Mouse (Mus musculus): ENCODE results near the gene 9130008F23Rik.

9130008F23Rik gene

GRCm38 (mm10) chr17:40879924-40880691, at the start of gene 9130008F23Rik:
Gene 9130008F23Rik (minus strand): TSS chr17:40880559.
- peak; percentile 72 to 79 for DNase-seq (ENCODE audit: low spot score in 2 of 2)

GRCm38 (mm10) chr17:40915499-40915898, 35.1 kb upstream of the 9130008F23Rik start:
- no peak for DNase-seq (ENCODE audit: low spot score in 2 of 2)

- no peak for DNase-seq (ENCODE audit: low spot score in 2 of 2)
Measured at GRCm38 (mm10) chr17:40914250-40914649, 33.9 kb upstream of the 9130008F23Rik start, which contains the start of gene Glyatl3. Gene Glyatl3 (minus strand): TSS chr17:40914350.

- no peak for DNase-seq (ENCODE audit: low spot score in 2 of 2)
Measured at GRCm38 (mm10) chr17:40904721-40905154, 24.4 kb upstream of the 9130008F23Rik start.

- DNase-seq (ENCODE audit: low spot score in 2 of 2) = no peak
Measured at GRCm38 (mm10) chr17:40904056-40904597, 23.8 kb upstream of the 9130008F23Rik start.

GRCm38 (mm10) chr17:40903345-40903744, 23.0 kb upstream of the 9130008F23Rik start:
- no peak for DNase-seq (ENCODE audit: low spot score in 2 of 2)

GRCm38 (mm10) chr17:40899783-40900363, 19.5 kb upstream of the 9130008F23Rik start:
- DNase-seq (ENCODE audit: low spot score in 2 of 2) = no peak

GRCm38 (mm10) chr17:40896863-40897262, 16.5 kb upstream of the 9130008F23Rik start:
- DNase-seq (ENCODE audit: low spot score in 2 of 2) = no peak

GRCm38 (mm10) chr17:40887849-40888536, 7.6 kb upstream of the 9130008F23Rik start:
- no peak for DNase-seq (ENCODE audit: low spot score in 2 of 2)

GRCm38 (mm10) chr17:40885155-40885554, 4.8 kb upstream of the 9130008F23Rik start:
- DNase-seq (ENCODE audit: low spot score in 2 of 2) = peak in 1 of 2 experiments; percentile 48

- DNase-seq (ENCODE audit: low spot score in 2 of 2) = no peak
Measured at GRCm38 (mm10) chr17:40882172-40882571, 1.8 kb upstream of the 9130008F23Rik start.

GRCm38 (mm10) chr17:40879528-40879923, 833 bp downstream of the 9130008F23Rik start:
- no peak for DNase-seq (ENCODE audit: low spot score in 2 of 2)

GRCm38 (mm10) chr17:40877741-40878140, 2.6 kb downstream of the 9130008F23Rik start:
- no peak for DNase-seq (ENCODE audit: low spot score in 2 of 2)

- no peak for DNase-seq (ENCODE audit: low spot score in 2 of 2)
Measured at GRCm38 (mm10) chr17:40875568-40875967, 4.8 kb downstream of the 9130008F23Rik start.

- no peak for DNase-seq (ENCODE audit: low spot score in 2 of 2)
Measured at GRCm38 (mm10) chr17:40874701-40875100, 5.7 kb downstream of the 9130008F23Rik start.

- DNase-seq (ENCODE audit: low spot score in 2 of 2) = peak in 1 of 2 experiments; percentile 47
Measured at GRCm38 (mm10) chr17:40873582-40874011, 6.8 kb downstream of the 9130008F23Rik start.

GRCm38 (mm10) chr17:40872626-40873025, 7.7 kb downstream of the 9130008F23Rik start:
- DNase-seq (ENCODE audit: low spot score in 2 of 2) = no peak

GRCm38 (mm10) chr17:40868952-40869747, 11.2 kb downstream of the 9130008F23Rik start:
- DNase-seq (ENCODE audit: low spot score in 2 of 2) = peak in 1 of 2 experiments; percentile 57

GRCm38 (mm10) chr17:40855065-40855464, 25.3 kb downstream of the 9130008F23Rik start:
- DNase-seq (ENCODE audit: low spot score in 2 of 2) = no peak

GRCm38 (mm10) chr17:40837308-40837707, 43.1 kb downstream of the 9130008F23Rik start:
- peak in 1 of 2 experiments; percentile 2 for DNase-seq (ENCODE audit: low spot score in 2 of 2)

GRCm38 (mm10) chr17:40831870-40832269, 48.5 kb downstream of the 9130008F23Rik start:
- DNase-seq (ENCODE audit: low spot score in 2 of 2) = no peak

Data from urinary bladder, adult 18-20 months (tissue).